Mouse (Mus musculus) gonadal fat pad, adult 2 months (tissue): ENCODE results near the gene Nkd1. TPM values are rescaled to one million over a fixed set of nuclear protein-coding genes. Genes with fewer than 3 reads are reported as not detected.

Source experiments
- DNase-seq: peaks from one replicate; pipeline ENCODE4 v3.0.0-alpha.2; 2012; ENCODE audit warnings: low read depth
- polyA plus RNA-seq: library from polyadenylated mRNA; depleted of rRNA; stranded (reverse); fragments of >200 nt; gene quantifications from 2 replicates; pipeline ENCODE4 v1.2.3, GENCODE M21; 2012; rRNA removed

Gene Nkd1
- 47.4 and 50.9 TPM in 2 replicates for polyA plus RNA-seq

GRCm38 (mm10) chr8:88520985-88521527, at the start of gene Nkd1:
TSS of gene Nkd1 (plus strand) at chr8:88521354.
- no peak for DNase-seq

- DNase-seq, result no peak
Observed at GRCm38 (mm10) chr8:88481290-88481689, 39.9 kb upstream of the Nkd1 start.

DNA sequence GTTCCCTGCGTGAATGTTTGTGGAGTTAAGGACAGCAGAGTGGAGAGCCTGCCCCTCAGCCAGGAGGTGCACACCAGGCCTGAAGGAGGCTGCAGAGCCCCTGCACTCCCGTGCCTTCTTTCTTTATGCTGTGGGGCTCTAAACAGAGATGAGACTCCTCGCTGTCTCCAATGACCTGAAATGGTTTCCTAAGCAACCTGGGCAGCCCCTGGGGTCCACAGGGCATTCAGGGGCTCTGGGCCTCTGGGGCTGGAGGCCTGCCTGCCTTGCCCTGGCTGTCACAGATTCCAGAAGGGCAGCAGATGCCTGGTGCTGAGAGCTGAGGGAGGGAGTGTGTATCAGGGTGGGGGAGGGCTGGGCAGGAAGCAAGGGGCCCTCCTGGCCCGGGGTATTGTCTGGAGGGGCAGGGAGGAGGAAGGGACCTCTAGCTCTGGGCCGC, 32.7 kb upstream of the Nkd1 start:
- no peak for DNase-seq

DNA sequence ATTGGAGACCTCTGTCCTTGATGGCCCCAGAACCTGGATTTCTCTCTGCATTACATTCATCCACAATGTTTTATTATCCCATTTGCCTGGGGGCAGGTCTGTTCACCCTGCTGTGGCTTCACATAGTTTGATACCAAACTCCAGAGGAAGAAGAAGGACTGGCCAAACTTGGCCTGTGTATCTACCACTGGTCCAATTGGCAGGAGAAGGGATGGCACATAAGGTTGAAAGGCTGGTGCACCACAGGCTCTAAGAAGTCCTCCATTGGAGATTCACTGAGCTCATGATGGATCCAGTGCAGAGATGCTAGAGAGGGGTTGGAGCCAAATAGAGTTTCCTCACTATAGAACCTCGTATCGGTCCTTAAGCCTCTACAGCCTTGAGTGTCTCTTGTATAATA, 27.1 kb upstream of the Nkd1 start:
- DNase-seq, result no peak

DNA sequence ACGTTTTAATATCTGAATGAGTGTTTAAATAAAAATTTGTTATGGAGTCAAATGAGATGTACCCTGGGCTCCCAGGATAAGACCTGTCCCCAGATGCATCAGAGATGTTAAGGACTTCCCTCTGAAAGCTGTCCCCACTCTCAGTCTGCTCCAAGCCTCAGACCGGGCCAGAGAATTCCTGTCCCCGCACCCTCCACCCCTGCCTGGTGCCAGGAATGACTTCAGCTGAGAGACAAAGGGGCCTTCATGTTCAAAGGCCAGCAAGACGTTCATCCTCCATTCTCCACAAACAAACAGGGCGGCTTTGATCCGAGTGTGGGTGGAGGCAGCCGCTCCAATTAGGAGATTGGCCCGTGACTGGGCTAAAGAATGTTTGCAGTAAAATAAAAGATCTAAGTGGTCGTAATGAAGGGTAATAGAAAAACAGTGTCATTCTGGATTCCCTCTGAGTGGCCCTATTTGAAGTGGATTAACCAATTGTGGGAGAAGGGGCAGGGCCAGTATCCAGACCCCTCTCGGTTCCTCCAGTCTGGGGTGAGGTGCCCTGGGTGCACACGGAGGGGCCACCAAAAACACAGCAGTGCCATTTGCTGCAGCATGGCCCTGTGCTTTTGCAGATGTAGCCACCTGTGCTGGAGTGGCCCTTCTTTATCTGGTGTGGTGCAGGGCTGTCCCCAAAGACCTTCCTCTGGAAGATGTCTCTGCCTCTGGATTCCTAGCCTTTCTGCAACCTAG, 25.9 kb upstream of the Nkd1 start:
- no peak for DNase-seq

DNA sequence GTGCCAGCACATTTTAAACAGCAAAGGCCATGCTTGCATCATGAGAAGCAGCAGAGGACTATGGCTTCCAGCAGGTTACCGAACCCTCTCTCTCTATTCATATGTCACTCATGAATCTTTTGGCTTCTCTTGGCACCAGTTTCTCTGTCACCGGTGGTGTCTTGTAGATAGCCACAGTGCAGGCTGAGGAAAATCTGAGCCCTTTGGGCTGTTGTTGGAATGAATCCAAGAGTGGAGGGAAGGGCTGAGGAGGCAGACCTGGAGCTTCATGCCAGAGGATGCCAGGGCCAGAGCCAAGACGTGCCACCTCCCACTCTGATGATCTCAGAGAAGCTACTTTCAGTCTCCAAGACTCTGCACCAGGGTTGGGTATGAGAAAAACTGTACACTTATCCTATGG, 19.0 kb upstream of the Nkd1 start:
- no peak for DNase-seq

- no peak for DNase-seq
Observed at GRCm38 (mm10) chr8:88506981-88507380, 14.2 kb upstream of the Nkd1 start.

GRCm38 (mm10) chr8:88511061-88511460, 10.1 kb upstream of the Nkd1 start:
- no peak for DNase-seq

GRCm38 (mm10) chr8:88512094-88512794, 8.9 kb upstream of the Nkd1 start:
- no peak for DNase-seq

GRCm38 (mm10) chr8:88518047-88518446, 3.1 kb upstream of the Nkd1 start:
- no peak for DNase-seq

DNA sequence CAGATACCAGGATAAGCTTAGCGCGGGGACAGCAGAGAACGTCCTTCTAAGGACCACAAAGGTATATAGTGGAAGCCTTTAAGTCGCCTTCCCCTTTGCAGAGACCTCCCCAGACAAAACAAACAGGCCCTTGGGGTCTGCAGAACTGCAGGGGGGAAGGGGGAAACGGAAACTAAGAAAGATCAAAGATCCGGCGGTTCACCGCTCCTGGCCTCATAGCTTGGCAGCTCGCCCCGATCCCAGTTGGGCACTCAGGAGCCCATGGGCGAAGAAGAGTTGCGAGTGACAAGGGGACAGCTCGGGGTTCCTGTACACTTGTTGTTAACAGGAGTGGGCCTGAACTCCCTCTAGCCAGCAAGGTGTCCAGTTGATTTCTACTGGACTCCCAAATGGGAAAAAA, 773 bp upstream of the Nkd1 start:
- DNase-seq, result no peak

DNA sequence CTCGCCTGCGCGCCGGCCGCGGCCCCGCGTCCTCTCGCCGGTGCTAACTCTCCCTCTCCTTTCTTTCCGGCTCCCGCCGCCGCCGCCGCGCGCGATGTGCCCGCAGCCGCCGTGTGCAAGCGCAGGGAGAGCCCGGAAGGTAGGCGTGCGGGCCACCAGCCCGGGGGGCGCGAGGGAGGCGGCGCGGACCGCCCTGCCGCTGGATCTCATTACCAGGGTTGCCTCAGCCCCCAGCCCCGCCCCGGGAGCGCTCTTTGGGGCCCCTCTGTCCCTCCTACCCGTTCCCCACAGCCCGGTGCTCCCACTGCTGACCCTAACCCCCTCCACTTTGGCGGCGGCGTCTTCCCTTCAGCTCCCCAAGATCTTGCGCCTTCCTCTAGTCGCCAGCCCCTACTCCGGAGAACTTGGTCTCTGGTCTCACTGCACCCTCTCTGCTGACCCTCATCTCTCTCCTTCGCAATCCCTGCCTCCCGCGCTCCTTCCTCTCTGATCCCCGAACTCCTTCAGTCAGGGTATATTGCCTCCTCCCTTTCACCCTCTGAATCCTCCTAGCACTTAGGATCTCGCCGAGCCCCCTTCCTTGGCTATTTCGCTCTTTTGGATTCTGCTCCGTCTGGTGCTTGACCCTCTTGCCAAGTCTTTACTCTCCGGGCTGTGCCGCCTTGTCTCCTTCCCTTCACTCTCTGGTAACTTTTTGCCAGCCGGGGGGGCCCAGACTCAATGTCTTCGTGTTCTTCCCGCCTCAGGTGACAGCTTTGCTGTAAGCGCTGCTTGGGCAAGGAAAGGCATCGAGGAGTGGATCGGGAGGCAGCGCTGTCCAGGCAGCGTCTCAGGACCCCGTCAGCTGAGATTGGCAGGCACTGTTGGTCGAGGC, 624 bp downstream of the Nkd1 start:
- no peak for DNase-seq

DNA sequence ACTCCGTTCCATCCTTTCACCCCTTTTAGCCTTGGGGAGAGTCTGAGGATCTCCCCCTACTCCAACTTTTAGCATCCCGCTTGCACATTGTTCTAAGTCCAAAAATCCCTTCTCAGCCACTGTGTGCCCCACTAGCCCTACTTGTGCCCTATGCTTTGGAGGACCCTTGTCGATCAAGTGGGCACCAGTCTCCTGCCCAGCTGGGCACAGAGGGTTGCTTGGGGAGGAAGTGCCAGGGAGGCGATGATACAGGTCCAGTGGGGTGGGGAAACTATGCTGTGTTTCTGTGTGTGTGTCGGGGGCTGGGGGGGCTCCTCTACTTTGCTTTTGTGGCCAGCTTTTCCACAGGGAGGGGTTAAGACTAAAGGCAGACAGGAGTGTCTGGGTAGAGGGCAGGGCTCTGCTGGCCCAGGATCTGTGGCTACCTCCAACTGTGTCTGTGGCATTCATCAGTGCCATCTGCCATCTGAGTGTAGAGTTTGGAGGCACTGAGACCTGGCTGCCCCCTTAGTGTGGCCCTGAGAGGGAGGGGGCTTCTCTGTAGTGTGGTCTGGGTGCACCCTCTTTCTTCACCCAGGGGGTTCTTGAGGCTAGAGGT, 1.4 kb downstream of the Nkd1 start:
- no peak for DNase-seq

DNA sequence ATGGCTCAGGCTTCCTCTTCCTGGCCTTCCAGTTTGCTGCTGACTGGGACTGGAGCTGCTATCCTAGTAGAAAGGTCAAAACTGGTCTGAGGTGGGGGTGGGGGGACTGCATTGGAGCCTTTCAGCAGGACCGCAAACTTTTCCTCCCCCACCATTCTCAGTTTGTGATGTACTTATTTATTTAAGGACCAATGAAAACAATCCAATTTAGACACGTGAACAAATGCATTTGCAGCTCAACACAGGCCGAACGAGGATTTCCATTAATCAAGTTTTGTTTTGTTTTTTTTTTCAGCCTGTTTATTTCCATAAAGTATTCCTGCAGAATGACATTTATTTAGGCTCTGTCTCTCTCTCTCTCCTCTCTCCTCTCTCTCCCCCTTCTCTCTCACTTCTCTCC, 2.5 kb downstream of the Nkd1 start:
- no peak for DNase-seq

DNA sequence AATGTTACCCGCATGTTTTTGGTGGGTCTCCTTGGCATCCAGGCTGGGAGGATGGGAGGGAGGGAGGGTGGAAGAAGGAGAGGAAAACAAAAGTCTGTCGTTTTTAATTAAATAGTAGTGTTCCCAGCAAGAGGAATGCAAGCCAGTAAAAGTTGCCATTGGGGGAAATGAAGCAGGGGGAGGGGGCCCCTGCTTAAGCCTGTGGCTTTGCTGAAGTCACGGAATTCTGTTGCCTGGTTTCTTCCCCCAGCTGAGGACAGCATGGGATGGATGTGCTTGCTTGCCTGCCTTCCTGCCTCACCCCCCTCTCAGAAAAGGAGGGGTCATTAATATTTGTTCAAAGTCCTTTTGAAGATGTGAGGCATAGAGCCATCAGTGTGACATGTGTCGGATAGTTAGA, 3.0 kb downstream of the Nkd1 start:
- DNase-seq, result no peak

GRCm38 (mm10) chr8:88524851-88525250, 3.7 kb downstream of the Nkd1 start:
- DNase-seq, result no peak

- no peak for DNase-seq
Observed at GRCm38 (mm10) chr8:88526296-88526695, 5.1 kb downstream of the Nkd1 start.

DNA sequence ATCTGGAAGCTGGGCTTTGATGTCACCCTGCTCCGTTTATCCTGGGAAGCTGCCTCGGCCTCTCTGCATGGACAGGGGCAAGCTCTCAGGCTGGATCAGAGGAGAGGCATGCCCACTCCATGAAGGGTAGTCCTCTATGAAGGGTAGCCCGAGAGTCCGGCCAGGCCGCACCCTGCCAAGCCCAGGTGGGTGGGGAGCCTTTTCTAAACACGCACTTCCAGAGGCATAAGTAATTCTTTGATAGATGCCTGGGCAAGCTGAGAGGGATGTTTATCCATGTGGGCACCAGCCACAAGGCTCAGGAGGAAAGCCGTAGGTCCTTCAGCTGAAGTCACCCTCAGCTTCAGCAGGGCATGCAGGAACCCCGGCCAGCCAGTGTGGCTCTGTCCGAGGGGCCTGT, 7.0 kb downstream of the Nkd1 start:
- no peak for DNase-seq

GRCm38 (mm10) chr8:88529798-88530197, 8.6 kb downstream of the Nkd1 start:
- no peak for DNase-seq

DNA sequence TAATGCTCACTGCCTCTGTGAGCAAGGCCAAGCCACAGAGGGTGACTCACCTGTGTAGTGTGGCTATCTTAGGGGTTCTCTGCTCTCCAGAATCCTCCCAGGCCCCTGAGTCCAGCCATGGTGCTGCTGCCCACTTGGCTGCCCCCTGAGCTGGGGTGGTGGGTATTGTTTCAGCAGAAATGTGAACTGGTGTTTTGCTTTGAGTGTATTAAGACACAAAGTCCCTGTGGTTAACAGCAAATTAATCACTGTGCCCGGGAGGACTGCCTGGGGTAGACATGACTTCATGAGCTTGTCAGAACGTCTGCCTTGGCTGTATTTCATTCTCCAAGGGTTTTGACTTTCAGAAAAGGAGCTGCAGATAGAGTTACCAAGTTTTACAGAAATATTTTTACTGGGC, 15.9 kb downstream of the Nkd1 start:
- DNase-seq, result no peak
